Mouse (Mus musculus) left cerebral cortex, adult 9 months (tissue): Measurements from ENCODE around the gene Cers3.

Source experiments
- DNase-seq, 2 experiments: peaks; one replicate each; pipeline ENCODE4 v3.0.0; 2022; ENCODE audit warnings: low spot score in 2 of 2

Gene Cers3

GRCm38 (mm10) chr7:66743377-66743781 is at the start of gene Cers3:
Gene Cers3 (plus strand): TSS chr7:66743504.
- no peak for DNase-seq

GRCm38 (mm10) chr7:66694467-66694866 is 48.8 kb upstream of the Cers3 start:
- no peak for DNase-seq

- no peak for DNase-seq
These were observed 40.6 kb upstream of the Cers3 start for GRCm38 (mm10) chr7:66702721-66703120.

GRCm38 (mm10) chr7:66704631-66705030 is 38.7 kb upstream of the Cers3 start:
- no peak for DNase-seq

- DNase-seq = no peak
These were observed 32.1 kb upstream of the Cers3 start for GRCm38 (mm10) chr7:66711166-66711565.

- DNase-seq = no peak
These were observed 18.8 kb upstream of the Cers3 start for GRCm38 (mm10) chr7:66724514-66724913.

GRCm38 (mm10) chr7:66724954-66725353 is 18.4 kb upstream of the Cers3 start:
- DNase-seq = no peak

- no peak for DNase-seq
These were observed 15.2 kb upstream of the Cers3 start for GRCm38 (mm10) chr7:66728072-66728471.

- no peak for DNase-seq
These were observed 14.1 kb upstream of the Cers3 start for GRCm38 (mm10) chr7:66729232-66729631.

GRCm38 (mm10) chr7:66733431-66733830 is 9.9 kb upstream of the Cers3 start:
- no peak for DNase-seq

GRCm38 (mm10) chr7:66733882-66734281 is 9.4 kb upstream of the Cers3 start:
- DNase-seq = no peak

GRCm38 (mm10) chr7:66734466-66734865 is 8.8 kb upstream of the Cers3 start:
- no peak for DNase-seq

GRCm38 (mm10) chr7:66734993-66735392 is 8.3 kb upstream of the Cers3 start:
- DNase-seq = no peak

GRCm38 (mm10) chr7:66737418-66737817 is 5.9 kb upstream of the Cers3 start:
- no peak for DNase-seq

GRCm38 (mm10) chr7:66741008-66741407 is 2.3 kb upstream of the Cers3 start:
- DNase-seq = no peak

GRCm38 (mm10) chr7:66741412-66741811 is 1.9 kb upstream of the Cers3 start:
- no peak for DNase-seq

GRCm38 (mm10) chr7:66746972-66747371 is 3.7 kb downstream of the Cers3 start:
- no peak for DNase-seq

GRCm38 (mm10) chr7:66749998-66750397 is 6.7 kb downstream of the Cers3 start:
- no peak for DNase-seq

- no peak for DNase-seq
These were observed 10.5 kb downstream of the Cers3 start for GRCm38 (mm10) chr7:66753816-66754215.

- DNase-seq = no peak
These were observed 12.3 kb downstream of the Cers3 start for GRCm38 (mm10) chr7:66755611-66756010.

- no peak for DNase-seq
These were observed 26.6 kb downstream of the Cers3 start for GRCm38 (mm10) chr7:66769902-66770301.

GRCm38 (mm10) chr7:66770706-66771105 is 27.4 kb downstream of the Cers3 start:
- no peak for DNase-seq

- DNase-seq = no peak
These were observed 27.9 kb downstream of the Cers3 start for GRCm38 (mm10) chr7:66771252-66771651.

GRCm38 (mm10) chr7:66779411-66779810 is 36.1 kb downstream of the Cers3 start:
- peak in 1 of 2 experiments; percentile 21 for DNase-seq
